Mouse (Mus musculus) CH12F3 (cell line): ENCODE results near the gene Adamts6.

Experiments
- in situ Hi-C: fragments of 300-500 bp; cut with MboI; formaldehyde crosslinking; loops from 2 replicates; pipeline ENCODE4 v1.14.3; 2020; ENCODE audit warnings: low sequenced_read_pairs

Gene Adamts6

DNA sequence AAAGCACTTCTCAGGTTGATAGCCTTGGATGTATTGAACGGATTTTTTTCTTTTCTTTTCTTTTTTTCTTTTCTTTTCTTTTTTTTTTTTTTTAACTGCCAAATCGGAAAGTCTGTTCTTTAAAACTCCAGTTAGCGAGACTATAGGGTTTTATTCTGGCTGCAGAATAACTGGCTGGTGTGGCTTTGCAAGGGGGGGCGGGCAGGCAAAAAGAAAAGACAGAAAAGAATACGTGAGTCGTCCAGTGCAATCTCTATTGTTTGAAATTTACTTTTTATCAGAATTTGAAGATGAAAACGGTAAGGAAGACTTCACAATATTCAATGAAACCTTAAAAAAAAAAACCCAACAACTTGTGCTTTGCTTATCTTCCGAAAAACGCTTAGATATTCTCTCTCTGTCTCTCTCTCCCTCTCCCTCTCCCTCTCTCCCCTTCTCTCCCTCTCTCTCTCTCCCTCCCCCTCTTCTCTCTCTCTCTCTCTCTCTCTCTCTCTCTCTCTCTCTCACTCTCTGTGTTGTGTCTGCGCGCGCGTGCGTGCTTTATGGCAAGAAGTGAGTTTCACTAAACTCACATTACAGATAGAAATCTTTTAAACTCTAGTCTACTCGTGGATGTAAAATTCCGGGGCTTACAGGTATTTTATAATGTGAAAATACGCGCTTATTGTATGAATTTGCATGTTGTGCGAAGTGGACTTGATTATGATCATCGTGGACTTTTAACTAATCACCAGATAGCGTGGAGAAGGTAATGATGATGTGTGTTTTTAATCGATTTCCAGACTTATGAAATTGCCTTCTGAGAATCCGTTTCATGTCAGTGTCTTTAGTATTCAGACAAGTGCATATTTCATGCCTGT, at the start of gene Adamts6:
Adamts6 (plus strand) TSS at position 470 of the 860 bp plus-strand sequence.
- in situ Hi-C loops, result loop anchor here (10.0 kb wide), 1 partner anchor 497 kb away; no protein-coding TSS in a partner anchor

DNA sequence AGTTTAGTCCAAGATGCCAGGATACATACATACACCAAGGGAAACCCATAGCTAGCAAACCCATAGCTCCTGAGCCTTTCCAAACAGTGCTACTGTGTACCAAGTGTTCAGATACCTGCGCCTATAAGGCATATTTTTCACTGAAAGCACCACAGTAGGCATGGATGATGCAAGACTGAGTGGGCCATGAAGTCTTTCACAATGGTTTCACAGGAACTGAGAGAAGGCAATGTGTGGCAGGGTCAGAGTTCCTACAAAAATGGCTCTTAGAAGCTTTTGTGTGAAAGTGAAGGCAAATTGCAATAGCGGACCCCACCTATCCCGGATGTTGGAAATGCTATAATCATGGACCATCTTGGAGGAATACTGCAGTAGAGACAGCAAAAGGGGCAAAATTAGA, 28.6 kb upstream of the Adamts6 start:
- in situ Hi-C loops, result loop anchor here (25.0 kb wide), 1 partner anchor 678 kb away; no protein-coding TSS in a partner anchor

- in situ Hi-C loops, result loop anchor here (10.0 kb wide), 1 partner anchor 500 kb away; no protein-coding TSS in a partner anchor
These were observed 2.6 kb upstream of the Adamts6 start for GRCm38 (mm10) chr13:104285031-104285431.

DNA sequence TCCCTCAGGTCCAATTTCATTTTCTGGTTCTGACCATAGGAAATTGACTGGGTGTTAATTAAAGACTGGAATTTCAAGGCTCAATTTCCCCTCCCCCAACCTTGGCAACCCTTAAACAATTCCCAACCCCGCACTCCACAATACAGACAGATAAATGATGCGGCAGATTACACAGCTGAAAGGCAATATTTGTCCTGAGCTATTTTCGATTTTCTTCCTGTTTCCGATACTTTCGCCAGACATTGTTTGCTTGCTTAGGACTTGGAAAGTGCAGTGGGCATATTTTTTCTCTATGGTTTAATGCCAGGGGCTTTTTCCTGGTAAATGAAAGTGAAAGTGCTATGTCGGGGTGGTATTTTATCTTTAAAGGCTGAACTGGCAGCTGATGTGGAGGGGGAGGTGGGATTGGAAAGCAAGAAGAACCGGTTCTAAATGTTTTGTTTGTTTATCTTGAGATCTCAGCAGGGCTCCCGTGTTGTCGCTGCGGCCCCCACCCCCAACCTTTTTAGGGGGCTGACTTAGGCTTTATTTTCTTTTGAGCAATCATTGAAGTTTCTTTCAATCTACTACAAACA, 1.8 kb upstream of the Adamts6 start:
- in situ Hi-C loops, result loop anchor here (10.0 kb wide), 1 partner anchor 499 kb away; no protein-coding TSS in a partner anchor

- in situ Hi-C loops, result loop anchor here (10.0 kb wide), 1 partner anchor 498 kb away; no protein-coding TSS in a partner anchor
These were observed 1.3 kb upstream of the Adamts6 start for GRCm38 (mm10) chr13:104286336-104286735.

GRCm38 (mm10) chr13:104286897-104287309, 732 bp upstream of the Adamts6 start:
- in situ Hi-C loops, result loop anchor here (10.0 kb wide), 1 partner anchor 498 kb away; no protein-coding TSS in a partner anchor

DNA sequence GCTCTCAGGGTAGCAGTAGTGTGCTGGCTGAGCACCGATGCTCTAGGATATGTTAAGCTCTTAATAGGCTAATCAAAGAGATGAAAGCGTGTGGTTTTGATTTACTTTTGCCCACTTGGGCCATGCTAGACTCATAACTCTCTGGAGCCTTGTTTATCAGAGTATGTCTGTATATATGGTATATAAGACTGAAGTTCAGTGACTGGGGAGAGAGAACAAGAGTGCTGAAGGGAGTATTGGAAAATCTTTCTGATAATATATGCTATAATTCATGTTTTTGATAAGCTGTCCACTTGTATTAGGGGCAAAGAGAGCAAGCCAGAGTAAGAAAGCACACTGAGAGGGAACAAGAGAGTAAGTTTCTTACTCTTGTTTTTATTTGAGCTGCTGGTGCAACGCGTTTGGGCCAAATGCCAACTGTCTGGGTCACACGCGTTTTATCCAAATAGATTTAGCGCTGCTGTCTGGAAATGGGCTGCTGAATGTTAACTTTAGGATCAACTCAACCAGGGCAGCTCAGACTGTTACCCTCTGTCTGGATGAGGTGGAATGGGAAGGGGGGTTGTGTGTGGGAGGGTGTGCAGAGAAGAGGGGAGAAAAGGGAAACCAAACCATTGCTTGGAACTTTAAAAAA, 708 bp downstream of the Adamts6 start:
- in situ Hi-C loops, result loop anchor here (10.0 kb wide), 1 partner anchor 496 kb away; no protein-coding TSS in a partner anchor

DNA sequence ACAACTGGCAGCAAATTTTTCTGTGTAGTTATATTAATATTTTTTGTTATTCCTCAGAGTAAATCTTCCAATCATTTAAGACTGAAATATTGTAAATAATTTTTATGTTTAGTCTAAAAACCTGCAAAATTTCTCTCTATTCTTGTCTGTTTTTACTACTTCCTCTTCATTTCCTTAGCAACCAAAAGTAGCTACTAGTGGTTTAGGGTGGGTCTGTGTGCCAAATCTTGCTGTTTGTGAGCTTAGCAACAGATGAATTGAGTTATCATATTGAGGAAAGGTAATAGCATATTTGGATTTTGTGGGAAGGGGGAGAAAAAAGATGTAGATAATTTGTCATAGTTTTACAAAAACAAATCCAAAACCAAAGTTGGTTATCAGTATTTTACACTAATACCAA, 1.5 kb downstream of the Adamts6 start:
- in situ Hi-C loops, result loop anchor here (10.0 kb wide), 1 partner anchor 496 kb away; no protein-coding TSS in a partner anchor

GRCm38 (mm10) chr13:104295472-104295871, 7.8 kb downstream of the Adamts6 start:
- in situ Hi-C loops, result no loop called here

- in situ Hi-C loops, result no loop called here
These were observed 41.7 kb downstream of the Adamts6 start for GRCm38 (mm10) chr13:104329336-104329735.

- in situ Hi-C loops, result no loop called here
These were observed 42.1 kb downstream of the Adamts6 start for GRCm38 (mm10) chr13:104329742-104330141.

- in situ Hi-C loops, result no loop called here
These were observed 65.0 kb downstream of the Adamts6 start for GRCm38 (mm10) chr13:104352590-104352989.

GRCm38 (mm10) chr13:104393427-104394356, 106.1 kb downstream of the Adamts6 start:
- in situ Hi-C loops, result no loop called here

GRCm38 (mm10) chr13:104397814-104398213, 110.2 kb downstream of the Adamts6 start:
- in situ Hi-C loops, result no loop called here

DNA sequence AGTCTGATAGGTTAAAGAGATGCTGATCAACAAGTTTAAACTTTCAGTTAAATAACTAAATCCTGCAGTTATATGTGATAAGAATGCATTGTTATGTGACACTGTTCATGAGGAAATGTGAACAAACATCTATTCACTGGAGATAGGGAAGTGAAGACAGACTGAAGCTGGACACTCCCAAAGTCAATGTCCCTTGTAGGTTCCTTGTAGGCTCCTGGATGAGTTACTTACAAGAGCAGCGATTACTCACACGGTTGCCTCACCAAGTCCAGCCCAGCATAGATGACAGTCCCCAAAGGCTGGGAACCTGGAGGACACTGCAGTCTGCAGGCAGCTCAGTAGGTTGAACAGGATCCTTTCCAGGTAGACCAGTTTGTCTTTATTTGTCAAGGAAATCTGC, 145.1 kb downstream of the Adamts6 start:
- in situ Hi-C loops, result no loop called here

GRCm38 (mm10) chr13:104442559-104442958, 154.9 kb downstream of the Adamts6 start:
- in situ Hi-C loops, result no loop called here

DNA sequence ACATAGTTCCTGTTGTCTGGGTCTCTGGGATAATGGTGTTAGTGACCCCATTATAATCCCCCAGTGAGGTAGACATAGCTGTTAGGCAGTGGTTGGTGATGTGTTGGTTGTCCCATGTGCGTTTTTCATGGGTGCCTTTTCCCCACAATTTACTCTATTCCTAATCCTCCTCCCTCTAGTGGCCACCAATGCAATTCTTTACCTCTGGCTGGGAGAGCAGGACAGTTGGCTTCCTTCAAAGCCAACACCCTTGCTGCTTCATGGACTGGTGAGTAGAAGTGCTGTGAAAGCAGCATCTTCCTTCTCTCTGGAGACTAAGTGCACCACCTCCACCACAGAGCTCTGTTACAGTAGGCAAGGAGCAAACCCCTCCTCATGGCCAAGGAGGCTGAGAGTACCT, 157.8 kb downstream of the Adamts6 start:
- in situ Hi-C loops, result no loop called here

DNA sequence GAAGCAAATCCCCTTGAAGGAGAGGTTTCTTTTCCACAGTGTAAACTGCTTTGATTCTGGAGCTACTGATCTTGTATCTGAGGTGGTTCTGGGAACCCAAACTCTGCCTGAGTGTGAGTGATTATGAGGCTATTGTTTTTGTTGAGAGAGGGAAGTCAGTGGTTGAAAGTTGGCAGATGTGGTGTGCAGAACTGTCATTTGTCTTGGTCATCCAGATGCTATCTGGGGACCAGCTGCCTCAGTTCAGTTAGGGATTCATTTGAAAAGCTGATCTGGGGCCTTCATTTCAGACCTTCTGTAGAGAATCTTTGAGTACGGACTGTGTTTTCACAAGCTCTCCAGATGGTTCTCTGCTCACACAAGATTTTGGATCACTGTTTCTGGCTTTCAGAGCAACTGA, 159.3 kb downstream of the Adamts6 start:
- in situ Hi-C loops, result no loop called here

DNA sequence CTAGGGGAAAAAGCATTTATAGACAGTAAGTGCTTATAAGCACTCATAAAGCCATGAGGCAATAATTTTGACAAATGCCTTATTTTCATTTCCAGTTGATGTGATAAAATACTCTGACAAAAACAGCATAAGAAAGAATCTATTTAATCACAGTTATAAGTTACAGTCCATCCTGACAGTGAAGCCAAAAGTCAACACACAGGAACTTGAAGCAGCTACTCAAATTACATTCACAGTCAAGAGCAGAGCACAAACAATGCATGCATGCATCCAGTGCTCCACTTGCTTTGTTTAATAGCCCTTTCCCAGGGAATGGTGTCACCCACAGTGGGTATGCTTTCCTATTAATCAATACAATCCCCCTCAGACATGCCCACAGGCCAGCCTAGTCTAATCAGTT, 159.8 kb downstream of the Adamts6 start:
- in situ Hi-C loops, result no loop called here

- in situ Hi-C loops, result no loop called here
These were observed 160.7 kb downstream of the Adamts6 start for GRCm38 (mm10) chr13:104448349-104448748.
